Mouse (Mus musculus): ENCODE results near the gene Prss33.

Prss33 gene

GRCm38 (mm10) chr17:23828271-23829001 lies 7.4 kb downstream of the Prss33 start:
- peak; percentile 42 to 51 for DNase-seq (ENCODE audit: low spot score in 2 of 2)

- no peak for DNase-seq (ENCODE audit: low spot score in 2 of 2)
Observed at GRCm38 (mm10) chr17:23825591-23825990, 10.3 kb downstream of the Prss33 start.

- DNase-seq (ENCODE audit: low spot score in 2 of 2): no peak
Observed at GRCm38 (mm10) chr17:23823614-23824013, 12.2 kb downstream of the Prss33 start.

GRCm38 (mm10) chr17:23823018-23823417 lies 12.8 kb downstream of the Prss33 start:
- no peak for DNase-seq (ENCODE audit: low spot score in 2 of 2)

- no peak for DNase-seq (ENCODE audit: low spot score in 2 of 2)
Observed at GRCm38 (mm10) chr17:23822094-23822493, 13.8 kb downstream of the Prss33 start.

GRCm38 (mm10) chr17:23820731-23821130 lies 15.1 kb downstream of the Prss33 start:
- no peak for DNase-seq (ENCODE audit: low spot score in 2 of 2)

- no peak for DNase-seq (ENCODE audit: low spot score in 2 of 2)
Observed at GRCm38 (mm10) chr17:23819235-23819634, 16.6 kb downstream of the Prss33 start.

- no peak for DNase-seq (ENCODE audit: low spot score in 2 of 2)
Observed at GRCm38 (mm10) chr17:23818579-23818978, 17.3 kb downstream of the Prss33 start.

- no peak for DNase-seq (ENCODE audit: low spot score in 2 of 2)
Observed at GRCm38 (mm10) chr17:23815641-23816040, 20.2 kb downstream of the Prss33 start.

- DNase-seq (ENCODE audit: low spot score in 2 of 2): no peak
Observed at GRCm38 (mm10) chr17:23807918-23808317, 27.9 kb downstream of the Prss33 start.

- no peak for DNase-seq (ENCODE audit: low spot score in 2 of 2)
Observed at GRCm38 (mm10) chr17:23806867-23807266, 29.0 kb downstream of the Prss33 start.

GRCm38 (mm10) chr17:23804426-23805085 lies 31.3 kb downstream of the Prss33 start:
- no peak for DNase-seq (ENCODE audit: low spot score in 2 of 2)

- DNase-seq (ENCODE audit: low spot score in 2 of 2): peak; percentile 52 to 74
Observed at GRCm38 (mm10) chr17:23803366-23804041, 32.4 kb downstream of the Prss33 start.

- DNase-seq (ENCODE audit: low spot score in 2 of 2): peak; percentile 93 to 98
Observed at GRCm38 (mm10) chr17:23802746-23803365, 33.0 kb downstream of the Prss33 start.

- no peak for DNase-seq (ENCODE audit: low spot score in 2 of 2)
Observed at GRCm38 (mm10) chr17:23801627-23802026, 34.2 kb downstream of the Prss33 start.

- no peak for DNase-seq (ENCODE audit: low spot score in 2 of 2)
Observed at GRCm38 (mm10) chr17:23797316-23797715, 38.5 kb downstream of the Prss33 start.

GRCm38 (mm10) chr17:23795323-23795722 lies 40.5 kb downstream of the Prss33 start:
- DNase-seq (ENCODE audit: low spot score in 2 of 2): no peak

GRCm38 (mm10) chr17:23791079-23791357 lies 44.8 kb downstream of the Prss33 start:
- no peak for DNase-seq (ENCODE audit: low spot score in 2 of 2)

- peak; percentile 46 to 54 for DNase-seq (ENCODE audit: low spot score in 2 of 2)
Observed at GRCm38 (mm10) chr17:23790269-23791078, 45.4 kb downstream of the Prss33 start, which contains the start of gene Srrm2. Gene Srrm2 (plus strand): TSS chr17:23790532.

- no peak for DNase-seq (ENCODE audit: low spot score in 2 of 2)
Observed at GRCm38 (mm10) chr17:23789749-23790268, 46.0 kb downstream of the Prss33 start.

- DNase-seq (ENCODE audit: low spot score in 2 of 2): no peak
Observed at GRCm38 (mm10) chr17:23788973-23789372, 46.9 kb downstream of the Prss33 start.
